Mouse (Mus musculus) kidney, postnatal 10 days (tissue): Measurements from ENCODE around the gene Mtch2.
"Not testable (repeated sequence)": the region's sequence is repeated elsewhere in the genome, so short reads cannot be mapped to it uniquely, and the experiment has no call there.

Experiments
- DNase-seq: peaks from one replicate; pipeline ENCODE4 v3.0.0; 2021; ENCODE audit warnings: mixed read lengths

Gene Mtch2

GRCm38 (mm10) chr2:90846955-90847680, at the start of gene Mtch2:
Mtch2 (plus strand) TSS chr2:90847155.
- peak; percentile 99 for DNase-seq

DNA sequence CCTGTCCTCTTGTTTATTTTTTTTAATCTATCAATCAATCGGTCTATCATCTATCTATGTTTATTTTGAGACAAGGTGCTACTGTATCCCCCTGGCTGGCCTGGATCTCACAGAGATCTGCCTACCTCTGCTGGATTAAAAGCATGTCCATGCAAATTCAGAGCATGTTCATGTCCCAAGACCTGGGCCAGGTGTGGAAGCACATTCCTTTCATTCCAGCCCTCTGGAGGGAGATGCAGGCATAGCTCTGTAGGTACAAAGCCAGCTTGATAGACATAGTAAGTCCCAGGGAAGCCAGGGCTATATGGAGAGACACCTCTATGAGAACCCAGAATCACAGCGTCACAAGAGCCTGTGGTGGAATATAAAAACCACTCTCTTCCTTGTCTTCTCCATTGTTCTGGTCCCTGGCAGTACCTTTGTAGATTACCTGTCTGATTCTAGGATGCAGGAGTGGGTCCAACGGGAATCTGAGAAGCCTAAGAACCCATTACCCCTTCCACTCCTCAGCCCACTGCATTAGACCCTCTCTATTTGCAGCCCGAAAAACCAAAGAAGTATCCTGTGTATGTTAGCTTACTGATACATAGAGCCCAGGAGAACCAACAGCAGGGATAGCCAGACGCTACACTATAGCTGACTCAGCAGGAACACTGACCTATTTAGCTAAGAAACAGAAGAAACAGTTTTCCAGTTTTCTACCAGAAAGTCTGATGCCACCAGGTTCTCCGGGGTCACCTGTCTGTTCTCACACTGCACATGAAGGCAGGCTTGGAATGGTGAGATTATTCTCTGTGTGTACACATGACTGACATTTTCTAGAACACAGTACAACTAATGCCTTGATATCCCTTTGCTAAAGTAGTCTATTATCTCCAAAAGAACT, 38.5 kb upstream of the Mtch2 start:
- DNase-seq = no peak

GRCm38 (mm10) chr2:90810751-90811150, 36.2 kb upstream of the Mtch2 start:
- no peak for DNase-seq

GRCm38 (mm10) chr2:90815266-90815665, 31.7 kb upstream of the Mtch2 start:
- DNase-seq = no peak

GRCm38 (mm10) chr2:90816144-90816543, 30.8 kb upstream of the Mtch2 start:
- DNase-seq = no peak

DNA sequence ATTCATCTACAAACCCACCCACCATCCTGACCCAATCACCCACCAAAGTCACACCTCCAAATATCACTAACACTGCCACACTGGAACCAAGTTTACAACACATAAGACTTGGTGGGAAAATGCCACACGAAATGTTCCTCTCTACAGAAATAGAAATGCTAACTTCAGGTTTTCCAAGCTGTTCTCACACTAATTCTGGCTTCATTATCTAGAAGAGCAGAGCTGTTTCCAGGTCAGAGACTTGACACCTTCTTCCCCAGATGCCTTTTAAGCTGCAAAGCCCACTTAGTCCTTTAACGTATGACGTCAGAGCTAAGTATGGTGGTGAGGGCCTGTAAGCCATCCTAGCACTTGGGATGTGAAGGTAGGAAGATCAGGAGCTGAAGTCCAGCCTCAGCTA, 28.2 kb upstream of the Mtch2 start:
- DNase-seq = no peak

DNA sequence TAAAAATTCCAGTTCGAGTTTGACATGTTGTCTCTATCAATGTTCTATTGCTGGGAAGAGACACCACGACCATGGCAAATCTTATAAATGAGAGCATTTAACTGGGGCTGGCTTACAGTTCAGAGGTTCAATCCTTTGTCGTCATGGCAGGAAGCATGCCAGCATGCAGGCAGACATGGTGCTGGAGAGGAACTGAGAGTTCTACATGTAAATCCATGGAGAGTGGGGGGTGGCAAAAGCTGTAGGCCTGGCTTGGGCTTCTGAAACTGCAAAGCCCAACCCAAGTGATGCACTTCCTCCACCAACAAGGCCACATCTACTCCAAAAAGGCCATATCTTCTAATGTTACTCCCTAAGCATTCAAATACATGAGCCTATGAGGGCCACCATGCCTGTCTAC, 26.1 kb upstream of the Mtch2 start:
- DNase-seq = no peak

GRCm38 (mm10) chr2:90822978-90823377, 24.0 kb upstream of the Mtch2 start:
- no peak for DNase-seq

DNA sequence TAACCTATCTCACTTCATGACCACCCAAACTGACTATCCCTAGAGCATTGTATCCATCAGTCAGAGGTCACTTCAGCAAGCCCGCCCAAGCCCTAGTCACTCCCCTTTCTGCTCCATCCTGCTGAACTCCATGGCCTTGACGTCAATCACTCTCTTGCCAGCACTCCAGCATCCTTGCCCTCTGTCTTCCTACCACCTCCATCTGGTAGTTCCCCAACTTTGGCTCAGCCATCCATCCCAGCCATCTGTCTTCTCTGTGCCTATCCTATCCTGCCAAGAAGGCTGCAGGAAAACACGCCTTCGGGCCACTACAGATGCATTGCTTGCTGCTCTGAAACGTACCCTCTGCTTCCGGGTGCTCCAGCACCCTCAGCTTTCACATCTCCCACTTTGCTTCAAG, 23.2 kb upstream of the Mtch2 start:
- no peak for DNase-seq

GRCm38 (mm10) chr2:90824528-90824927, 22.4 kb upstream of the Mtch2 start:
- not testable (repeated sequence) for DNase-seq

DNA sequence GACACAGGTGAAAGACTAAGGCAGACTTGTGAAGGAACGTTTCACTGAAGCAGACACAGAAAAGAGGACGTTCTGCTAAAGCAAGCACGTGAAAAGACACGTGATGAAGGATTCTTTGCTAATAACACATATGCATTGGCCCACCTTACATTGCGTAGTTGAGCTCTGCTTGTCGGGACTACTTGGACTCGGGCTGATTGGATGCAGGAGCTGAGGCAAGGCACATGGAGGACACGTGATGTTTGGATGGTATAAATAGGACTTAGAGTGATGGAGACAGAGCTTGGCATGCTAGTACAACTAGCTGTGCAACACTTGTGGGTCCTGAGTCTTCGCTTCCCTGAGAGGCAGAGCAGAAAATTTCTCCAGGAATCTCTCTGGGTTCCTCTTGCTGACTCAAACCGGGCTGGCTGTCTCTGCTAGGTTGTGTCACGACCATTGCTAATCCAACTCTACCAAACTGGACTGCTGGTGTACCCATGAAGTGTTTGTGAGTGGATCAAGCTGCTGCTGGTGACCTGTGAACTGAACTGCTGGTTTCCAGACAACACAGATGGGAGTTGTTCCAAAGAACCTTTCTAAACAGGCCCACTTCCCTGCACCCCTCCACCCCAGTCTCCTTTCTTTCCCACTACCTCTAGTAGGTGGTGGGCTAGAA, 21.3 kb upstream of the Mtch2 start:
- DNase-seq = no peak

DNA sequence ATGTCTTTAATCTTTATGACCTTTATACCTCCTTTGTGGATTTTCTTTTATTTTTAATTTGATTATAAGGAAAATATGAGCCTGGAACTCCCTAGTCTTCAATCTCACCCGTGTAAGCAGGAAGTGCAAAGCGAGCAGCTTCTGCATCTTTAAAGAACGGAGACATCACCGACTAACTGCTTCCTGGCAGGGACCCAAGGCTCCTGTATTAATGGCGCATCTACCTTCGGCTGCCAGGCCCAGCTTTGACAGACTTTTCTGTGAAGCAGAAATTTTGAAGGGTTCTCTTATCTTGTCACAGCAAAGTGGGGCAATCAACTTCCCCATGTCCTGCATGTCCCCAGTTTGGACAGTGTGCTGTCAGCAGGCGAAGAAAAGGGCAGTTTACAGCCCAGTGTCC, 18.2 kb upstream of the Mtch2 start:
- no peak for DNase-seq

DNA sequence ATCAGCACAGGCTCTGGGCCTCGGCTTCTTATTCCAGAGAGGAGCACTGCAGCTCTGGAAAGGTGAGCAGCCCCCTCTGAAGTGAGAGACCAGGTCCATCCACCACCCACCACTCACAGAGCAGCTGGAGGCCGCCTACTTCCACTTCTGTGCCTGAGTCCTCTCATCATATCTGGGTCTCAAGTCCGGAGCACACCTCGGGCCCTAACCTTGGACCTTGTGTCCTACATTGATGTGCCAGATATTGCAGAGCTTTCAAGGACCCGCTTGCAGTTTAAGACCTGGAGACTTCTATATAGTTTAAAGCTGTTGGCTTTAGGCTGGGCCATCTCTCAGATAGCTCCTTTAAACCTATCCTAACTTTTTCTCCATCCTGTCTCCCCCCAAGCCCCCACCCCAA, 13.5 kb upstream of the Mtch2 start:
- DNase-seq = no peak

GRCm38 (mm10) chr2:90838621-90839020, 8.3 kb upstream of the Mtch2 start:
- DNase-seq = no peak

- DNase-seq = no peak
Measured at GRCm38 (mm10) chr2:90843666-90844065, 3.3 kb upstream of the Mtch2 start.

- no peak for DNase-seq
Measured at GRCm38 (mm10) chr2:90844262-90844661, 2.7 kb upstream of the Mtch2 start.

- no peak for DNase-seq
Measured at GRCm38 (mm10) chr2:90845234-90845633, 1.7 kb upstream of the Mtch2 start.

- peak; percentile 18 for DNase-seq
Measured at GRCm38 (mm10) chr2:90846171-90846570, 784 bp upstream of the Mtch2 start.

- DNase-seq = no peak
Measured at GRCm38 (mm10) chr2:90846597-90846954, 379 bp upstream of the Mtch2 start.

DNA sequence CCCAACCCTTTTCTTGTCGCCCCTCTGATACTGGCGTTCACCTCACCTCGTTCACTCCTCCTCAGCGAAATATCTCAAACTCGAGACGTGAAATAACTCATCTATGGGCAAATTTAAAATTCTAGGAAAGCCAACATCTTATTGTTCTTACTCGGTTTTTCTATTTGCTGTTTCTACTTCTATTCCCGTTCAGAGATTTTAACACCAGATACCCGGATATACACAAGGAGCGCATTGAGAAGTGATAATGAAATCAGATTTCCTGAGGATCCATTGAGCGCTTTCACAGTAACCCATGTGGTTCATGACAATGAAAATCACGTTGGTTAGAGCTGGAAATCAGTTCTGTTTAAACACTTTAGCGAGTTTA, 711 bp downstream of the Mtch2 start:
- no peak for DNase-seq

DNA sequence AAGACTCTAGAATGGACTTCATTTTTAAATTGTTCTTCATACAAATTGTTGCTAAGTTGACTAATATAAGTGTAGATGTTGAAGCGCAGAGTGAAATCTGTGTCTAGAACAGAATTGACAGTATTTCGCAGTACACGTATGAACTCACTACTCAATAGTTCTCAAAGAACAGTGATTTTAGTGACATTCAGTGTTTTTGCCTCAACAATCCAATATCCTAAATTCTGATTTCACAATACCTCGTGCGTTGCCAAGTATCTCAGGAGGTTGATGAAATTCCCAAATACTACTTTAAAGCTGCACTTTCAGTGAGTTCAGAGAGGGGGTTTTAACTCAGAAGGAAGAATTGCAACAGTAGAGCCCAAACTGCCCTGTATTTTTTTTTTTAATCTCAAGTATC, 1.4 kb downstream of the Mtch2 start:
- no peak for DNase-seq

DNA sequence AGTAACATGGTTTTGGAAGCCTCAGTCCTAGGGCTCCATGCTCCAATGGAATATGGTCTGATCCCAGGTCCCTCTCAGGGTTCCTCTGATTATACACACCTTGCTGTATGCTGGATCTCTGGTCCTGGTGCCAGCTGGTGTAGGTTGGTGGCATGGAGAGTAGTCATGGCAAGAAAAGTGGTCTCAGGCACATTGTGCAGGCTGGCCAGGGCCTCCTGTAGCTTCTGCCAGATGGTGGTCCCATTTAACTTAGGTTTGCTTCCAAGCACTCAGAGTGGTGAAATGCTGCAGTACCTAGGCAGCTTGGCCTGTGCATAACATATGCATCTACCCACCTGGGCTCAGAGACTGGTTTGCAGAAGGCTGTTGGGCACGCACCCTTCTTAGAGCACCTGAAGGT, 3.4 kb downstream of the Mtch2 start:
- no peak for DNase-seq

- no peak for DNase-seq
Measured at GRCm38 (mm10) chr2:90861486-90861885, 14.5 kb downstream of the Mtch2 start.

GRCm38 (mm10) chr2:90864184-90864583, 17.2 kb downstream of the Mtch2 start:
- DNase-seq = no peak
